Mouse (Mus musculus) embryo, embryonic 10 days (tissue): ENCODE data around the gene Pitpnm2.

Source experiments
- DNase-seq: peaks from one replicate; pipeline ENCODE4 v3.0.0-alpha.2; 2015; ENCODE audit warnings: low spot score

Pitpnm2 gene

DNA sequence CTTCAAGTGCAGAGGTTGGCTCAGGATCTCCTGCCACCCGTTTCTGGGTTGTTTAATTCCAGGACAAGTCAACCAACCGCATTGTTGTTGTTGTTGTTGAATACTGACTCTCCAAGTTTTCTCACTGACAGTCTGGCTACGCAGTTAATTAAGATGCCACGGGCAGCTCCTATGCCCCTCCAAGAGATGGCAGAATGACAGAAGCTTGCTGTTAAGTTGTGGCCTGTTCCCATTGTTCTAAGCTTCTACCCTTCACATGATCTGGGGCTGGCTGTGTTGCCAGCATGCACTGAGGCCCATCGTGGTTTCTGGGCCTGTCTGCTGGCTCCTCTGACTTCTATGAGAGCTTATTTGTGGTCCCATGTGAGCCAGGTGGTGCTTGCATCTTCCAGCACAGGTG, 115.3 kb downstream of the Pitpnm2 start:
- DNase-seq, result no peak

DNA sequence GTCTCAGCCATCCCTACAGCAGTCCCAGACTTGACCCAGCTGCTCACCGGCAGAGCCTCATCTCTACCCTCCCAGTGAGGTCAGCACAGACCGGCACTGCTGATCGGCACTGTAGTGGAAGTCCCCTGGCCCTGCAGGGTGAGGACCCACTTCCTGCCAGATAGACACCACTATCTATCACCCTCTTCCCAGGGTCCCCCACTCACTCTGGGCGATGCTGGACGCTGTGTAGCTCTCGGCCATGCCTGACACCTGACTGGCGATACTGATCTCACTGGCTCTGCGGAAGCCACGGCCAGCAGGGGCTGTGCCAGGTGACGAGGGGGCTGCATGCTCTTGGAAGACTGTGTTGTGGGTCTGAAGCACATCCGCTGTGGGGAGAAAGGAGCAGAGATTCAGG, 124.5 kb downstream of the Pitpnm2 start:
- DNase-seq, result no peak

DNA sequence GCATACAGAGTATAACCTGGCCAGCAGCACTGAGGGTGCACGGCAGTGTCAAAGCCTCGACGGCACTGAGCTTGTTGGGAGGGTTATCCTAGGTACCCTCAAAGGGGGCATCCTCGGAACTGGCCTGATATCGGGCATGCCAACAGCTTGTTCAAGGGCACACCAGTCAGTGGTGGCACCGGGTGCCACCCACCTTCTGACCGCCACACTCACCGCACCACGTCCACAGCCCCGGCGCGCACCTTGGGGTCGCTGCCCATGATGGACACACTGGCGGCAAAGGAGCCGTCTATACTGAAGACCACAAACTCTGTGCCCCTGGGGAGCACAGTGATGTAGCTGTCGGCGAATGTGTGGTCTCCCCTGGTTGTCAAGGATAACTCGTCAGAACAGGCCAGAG, 127.2 kb downstream of the Pitpnm2 start:
- no peak for DNase-seq

DNA sequence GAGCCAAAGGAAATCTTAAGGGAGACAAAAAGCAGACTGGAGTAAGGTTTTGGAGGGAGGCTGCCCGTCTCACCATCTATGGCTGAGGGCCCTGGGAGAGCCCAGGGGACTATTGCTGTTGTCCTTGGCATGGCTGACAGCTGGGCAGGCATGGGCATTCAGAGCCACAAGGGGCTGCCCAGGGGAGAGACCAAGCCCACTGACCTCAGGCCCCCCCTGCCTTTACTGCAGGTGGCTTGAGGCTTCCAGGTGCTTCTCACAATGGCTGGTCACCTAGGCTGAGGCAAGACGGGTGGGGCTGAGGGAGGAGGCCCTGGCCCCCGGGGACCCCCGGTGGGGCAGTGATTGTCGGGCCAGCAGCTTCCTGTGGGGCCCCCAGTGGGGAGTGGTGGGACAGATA, 130.4 kb downstream of the Pitpnm2 start:
- DNase-seq, result no peak

DNA sequence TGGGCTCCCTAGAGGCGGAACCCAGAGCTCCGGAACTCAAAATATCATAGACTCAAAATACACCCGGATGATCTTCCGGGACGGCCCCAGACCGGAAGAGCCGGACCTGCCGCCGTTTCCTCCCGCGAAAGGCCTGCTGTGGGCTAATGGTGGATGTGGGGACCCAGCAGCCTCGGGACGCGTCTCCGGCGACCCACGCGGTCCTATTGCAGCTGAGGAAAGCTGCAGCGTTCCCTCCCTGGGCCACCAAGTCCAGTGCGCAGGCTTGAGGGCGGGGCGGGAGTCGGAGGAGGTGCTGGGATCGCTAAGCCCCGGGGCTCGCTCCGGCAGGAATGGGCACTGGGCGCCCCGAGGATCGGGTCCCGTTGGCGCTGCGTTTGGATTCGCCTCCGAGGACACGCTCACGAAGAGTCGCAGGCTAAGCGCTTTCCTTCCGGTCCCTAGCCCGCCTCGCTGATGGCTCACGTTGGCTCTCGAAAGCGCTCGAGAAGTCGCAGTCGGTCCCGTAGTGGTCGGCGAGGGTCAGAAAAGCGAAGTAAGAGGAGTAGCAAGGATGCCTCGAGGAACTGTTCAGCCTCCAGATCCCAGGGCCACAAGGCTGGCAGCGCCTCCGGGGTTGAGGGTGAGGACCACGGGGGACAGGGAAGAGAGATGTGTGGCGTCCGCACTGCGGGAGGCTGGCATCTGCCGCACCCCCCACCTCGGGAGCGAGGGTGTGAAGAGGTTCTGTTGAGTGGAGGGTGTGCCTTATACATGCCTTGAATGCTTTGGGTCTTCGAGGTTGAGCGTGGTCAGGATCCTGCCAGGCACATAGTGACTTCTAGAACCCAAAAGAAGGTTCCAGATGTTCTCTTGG, 133.3 kb downstream of the Pitpnm2 start, which contains the start of gene Arl6ip4:
TSS of gene Arl6ip4 (plus strand) at position 100 of the 856 bp plus-strand sequence.
- DNase-seq, result peak; percentile 59

DNA sequence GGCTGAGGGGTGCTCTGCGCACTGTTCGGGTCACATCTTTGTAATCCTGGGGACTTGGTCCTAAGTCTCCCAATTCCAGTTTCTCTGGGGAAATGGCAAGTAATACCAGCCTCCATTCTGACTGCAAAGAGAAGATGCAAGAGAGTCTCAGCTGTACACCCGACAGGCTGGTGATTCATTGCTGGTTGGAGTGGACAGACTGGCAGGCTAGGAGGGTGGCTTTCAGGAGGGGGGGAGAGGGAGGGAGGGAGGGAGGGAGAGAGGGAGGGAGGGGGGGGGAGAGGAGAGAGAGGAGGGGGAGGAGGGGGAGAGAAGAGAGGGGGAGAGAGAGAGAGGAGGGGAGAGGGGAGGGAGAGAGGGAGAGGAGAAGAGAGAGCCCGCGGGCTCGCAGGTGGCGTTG, 134.0 kb downstream of the Pitpnm2 start:
- no peak for DNase-seq

DNA sequence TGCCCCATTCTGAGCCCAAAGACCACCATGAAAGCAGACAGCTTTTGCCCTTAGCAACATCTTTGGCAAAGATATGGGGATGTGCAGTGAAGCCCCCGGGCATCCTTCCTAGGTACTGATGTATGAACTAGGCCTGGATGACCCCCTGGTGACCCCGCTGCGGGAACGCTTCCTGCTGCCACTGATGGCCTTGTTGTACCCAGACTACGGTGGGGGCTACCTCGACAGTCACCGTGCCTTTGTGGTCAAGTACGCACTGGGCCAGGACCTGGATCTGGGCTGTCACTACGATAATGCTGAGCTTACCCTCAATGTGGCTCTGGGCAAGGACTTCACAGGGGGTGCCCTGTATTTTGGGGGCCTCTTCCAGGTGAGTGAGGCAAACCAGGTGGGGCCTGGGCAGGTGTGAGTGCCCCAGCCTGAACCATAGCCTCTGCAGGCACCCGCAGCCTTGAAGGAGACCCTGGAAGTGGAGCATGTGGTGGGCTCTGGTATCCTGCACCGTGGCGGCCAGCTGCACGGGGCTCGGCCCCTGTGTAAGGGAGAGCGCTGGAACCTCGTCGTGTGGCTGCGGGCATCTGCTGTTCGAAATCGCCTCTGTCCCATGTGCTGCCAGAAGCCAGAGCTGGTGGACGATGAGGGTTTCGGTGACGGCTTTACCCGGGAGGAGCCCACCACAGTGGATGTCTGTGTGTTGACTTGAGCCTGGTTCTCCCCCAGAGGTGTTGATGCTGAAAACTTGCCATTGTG, 135.1 kb downstream of the Pitpnm2 start:
- DNase-seq, result no peak

DNA sequence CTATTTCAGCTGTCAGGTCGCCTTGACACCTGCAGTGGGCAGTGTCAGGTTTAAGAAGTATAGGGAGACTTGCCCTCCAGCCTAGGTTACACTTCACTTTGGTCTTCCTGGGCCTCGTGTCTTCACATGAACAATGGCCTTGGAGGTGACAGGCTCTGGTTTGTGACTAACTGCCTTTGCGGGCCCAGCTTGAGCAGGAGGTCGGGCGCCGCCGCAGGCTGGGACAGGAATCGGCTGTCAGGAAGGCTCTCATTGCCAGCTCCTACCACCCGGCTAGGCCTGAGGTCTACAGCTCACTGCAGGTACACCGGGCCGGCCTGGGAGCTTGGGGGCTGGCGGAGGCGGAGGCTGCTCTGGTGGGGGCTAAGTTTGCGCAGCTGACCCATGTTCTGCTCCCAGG, 136.5 kb downstream of the Pitpnm2 start:
- peak; percentile 72 for DNase-seq

DNA sequence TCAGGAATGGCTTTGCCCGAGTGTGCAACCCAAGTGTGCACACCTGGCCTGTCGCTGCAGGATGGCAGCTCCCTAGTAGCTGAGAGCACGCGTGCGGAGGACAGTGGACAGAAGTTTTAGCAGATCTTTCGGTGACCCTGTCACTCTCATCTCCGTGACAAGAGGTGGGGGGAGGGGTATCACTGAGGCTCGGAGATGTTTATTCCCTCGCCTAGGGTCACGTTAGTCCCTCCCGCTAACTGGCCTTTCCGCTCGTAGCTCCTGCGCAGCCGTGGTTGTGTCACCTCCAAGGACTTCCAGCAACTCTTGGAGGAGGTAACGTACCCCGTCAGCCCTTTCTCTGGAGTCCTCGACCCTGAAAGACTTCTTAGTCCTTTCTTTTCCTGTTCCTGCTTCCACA, 137.0 kb downstream of the Pitpnm2 start:
- DNase-seq, result peak; percentile 39

DNA sequence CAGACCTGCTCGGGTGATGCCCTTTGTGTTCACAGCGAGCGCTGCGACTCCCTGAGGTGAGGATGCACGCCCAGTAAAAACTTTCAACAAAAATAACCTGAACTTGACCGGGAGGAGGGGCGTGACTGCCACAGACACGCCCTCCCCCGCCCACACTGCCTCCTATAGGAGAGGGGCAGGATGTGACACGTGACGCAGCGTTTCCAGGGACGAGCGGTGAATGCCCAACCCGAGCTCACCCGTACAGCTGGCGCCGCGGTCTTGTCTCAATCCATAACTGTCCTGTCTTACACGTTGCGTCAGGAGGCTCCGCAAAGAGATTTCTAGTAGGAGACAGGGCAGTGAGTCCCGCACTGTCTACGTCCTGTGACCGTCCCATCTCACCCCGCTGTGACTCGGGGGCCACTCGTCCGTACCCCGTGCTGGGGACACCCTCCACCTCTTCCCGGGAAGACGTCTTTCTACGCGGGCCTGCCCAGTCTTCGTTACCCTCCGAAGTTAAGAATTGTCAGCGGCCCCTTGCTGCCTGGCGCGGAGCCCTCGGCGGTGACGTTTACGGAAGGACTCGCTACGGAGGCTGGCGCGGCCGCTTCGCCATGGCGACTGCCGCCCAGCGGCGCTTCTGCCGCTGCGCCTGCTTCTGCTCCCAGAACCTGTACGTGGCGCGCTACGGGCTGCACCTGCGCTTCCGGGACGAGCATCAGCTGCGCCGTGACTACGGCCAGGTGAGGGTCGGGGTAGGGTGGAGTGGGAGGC, 137.6 kb downstream of the Pitpnm2 start, which contains the start of gene Ogfod2:
TSS of gene Ogfod2 (plus strand) at position 556 of the 756 bp plus-strand sequence.
- DNase-seq, result peak; percentile 98

DNA sequence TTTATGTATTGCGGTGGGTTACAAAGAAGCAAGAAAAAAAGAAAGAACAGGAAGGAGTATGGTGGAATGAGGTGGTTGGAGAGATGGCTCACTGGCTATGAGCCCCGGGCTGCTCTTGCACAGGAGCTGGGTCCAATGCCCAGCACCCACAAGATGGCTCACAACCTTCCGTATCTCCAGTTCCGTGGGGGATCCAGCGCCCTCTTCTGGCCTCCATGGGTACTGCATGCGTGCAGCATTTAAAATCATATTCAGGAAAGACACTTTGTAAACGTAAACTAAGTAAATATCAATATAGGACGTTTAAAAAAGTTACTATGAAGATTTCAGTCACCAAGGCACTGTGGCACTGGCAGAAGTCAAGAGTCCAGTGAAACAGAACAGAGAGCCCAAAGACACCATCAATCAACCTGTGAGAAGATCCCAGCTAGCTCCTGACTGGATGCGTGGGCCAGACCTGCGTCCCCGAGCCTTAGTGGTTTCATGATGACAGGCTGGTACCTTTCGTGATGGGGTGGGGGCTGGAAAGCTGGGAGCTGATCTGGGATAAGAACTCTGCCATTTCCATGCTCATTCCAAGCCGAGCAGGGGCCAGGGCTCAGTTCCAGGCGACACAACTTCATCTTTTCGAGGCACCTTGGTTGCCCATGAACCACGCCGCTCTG, 138.4 kb downstream of the Pitpnm2 start:
- DNase-seq, result peak; percentile 39

DNA sequence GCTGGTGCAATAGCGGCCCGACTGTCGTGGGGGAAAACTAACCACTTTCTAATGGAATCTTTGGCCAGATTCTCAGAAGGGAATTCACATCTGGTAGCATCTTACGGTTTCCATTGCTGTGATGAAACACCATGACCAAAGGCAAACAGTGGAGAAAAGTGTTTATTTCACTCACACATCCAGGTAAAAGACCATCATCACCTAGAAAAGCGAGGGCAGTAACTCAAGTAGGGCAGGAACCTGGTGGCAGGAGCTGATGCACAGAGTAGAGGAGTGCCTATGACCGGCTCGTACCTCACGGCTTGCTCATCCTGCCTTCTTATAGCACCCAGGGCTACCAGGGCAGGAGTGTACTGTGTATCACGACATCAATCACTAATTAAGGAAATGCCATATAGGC, 146.0 kb downstream of the Pitpnm2 start:
- DNase-seq, result no peak

DNA sequence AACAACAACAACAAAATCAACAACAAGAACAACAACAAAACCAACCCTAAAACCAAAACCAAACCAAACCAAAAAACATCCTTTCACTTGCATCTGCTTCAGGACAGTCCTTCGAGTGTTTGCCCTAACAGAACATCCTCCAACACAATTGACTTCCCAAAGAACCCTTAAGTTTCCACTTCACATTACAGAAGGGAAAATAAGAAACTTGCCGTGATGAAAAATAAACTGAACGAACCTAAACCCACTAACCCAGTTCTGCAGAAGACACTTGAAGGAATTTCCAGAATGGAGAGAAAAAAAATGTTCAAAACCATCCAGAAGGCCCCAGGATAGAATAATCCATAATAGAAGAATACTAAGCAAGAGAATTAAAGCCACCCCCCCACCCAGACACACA, 146.5 kb downstream of the Pitpnm2 start:
- DNase-seq, result no peak

DNA sequence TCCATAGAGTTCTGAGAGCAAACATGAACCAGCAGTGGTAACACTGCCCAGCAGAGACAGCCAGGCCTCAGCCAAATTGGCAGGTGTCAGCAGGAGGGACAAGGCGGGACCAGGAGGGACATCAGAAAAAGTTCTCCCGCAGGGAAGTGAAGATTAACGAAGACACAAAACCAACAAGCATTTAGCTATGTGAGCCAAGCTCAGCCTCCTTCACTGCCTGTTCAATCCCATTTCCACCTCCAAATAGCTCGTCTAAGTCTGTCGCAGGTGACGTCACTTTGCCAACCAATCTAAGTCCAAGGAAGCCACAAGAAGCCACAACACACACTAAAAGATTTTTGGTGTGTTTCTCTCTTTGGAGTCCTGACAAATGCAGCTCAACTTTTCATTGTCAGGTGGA, 147.2 kb downstream of the Pitpnm2 start:
- DNase-seq, result no peak

DNA sequence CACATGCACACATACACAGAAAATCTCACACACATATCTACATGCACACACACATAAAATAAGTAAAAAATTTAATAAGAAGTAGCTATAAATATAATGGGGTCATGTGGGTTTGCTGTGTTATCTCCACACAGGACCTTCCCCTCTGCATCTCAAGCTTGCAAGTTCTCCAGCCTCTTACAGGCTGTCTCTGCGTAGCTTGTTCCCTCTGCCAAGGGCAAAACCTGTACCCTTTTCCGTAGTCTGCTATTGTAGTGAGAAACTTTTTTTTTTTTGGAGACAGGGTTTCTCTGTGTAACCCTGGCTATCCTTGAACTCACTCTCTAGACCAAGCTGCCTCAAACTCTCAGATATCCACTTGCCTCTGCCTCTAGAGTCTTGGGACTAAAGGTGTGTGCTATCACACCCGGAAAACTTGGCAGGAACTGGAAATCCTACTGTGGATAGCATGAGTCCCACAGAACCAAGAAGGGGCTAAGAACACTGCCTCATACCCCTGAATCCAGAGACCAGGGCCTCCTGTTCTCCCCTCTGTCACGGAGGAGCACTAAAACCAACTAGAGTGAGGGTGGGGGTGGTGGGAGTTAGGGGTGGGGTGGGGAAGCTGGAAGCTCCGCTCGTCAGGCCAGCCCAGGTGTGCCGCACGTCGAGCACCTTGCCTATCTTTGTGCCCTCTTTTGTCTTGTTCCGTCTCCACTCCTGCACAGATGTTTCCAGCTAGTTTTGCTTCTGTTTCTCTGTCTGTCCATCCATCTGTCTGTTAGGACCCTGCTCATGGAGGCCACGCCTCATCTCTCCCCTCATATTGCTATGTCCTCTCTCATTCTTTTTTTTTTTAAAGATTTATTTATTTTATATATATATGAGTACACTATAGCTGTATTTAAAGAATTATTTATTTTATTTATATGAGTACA, 149.2 kb downstream of the Pitpnm2 start:
- no peak for DNase-seq

DNA sequence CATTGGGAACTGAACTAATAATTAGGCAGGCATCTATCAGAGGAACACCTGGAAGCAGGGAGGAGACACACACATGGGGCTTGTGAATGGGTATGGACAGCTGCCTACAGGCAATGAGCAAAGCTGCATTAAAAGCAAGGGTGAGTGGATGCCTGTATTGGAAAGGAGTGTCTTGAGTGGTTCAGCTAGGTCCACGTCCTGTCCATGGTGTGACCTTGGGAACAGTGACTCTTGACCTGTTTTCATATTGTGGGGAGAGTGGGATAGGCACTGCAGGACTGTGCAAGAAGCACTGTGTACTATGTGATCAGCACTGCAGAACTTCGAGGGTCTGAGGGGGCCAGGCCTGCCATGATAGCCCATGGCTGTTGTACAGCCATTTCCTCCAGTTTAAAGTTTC, 150.6 kb downstream of the Pitpnm2 start:
- DNase-seq, result no peak

DNA sequence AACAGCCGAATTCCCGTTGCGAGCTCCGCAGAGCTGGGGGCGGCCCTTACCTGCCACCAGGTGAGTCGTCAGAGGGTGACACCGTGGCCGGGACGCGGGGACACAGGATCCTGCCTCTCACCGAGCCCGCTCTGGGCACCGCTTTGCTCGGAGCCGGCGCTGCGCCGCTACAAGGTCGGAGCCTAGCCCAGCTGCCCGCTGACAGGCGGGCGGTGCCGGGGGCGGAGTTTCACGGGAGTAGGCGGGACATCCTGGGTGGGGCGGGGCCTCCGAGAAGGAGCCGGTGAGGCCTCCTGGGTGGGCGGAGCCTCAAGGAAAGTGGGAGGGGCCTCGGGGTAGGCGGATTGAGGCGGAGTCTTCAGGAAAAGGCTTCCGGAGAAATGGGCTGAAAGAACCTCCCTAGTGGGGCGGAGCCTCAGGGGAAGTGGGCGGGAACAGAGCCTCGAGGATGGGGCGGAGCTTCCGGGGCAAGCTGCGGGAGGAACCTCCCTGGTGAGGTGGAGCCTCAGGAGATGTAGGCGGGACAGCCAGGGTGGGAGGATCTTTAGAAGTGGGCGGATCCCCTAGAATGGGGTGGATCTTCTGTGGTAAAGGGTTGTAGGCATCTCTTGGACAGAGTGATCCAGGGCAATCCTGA, 153.8 kb downstream of the Pitpnm2 start, which contains the start of gene Abcb9:
TSS of gene Abcb9 (minus strand) at position 203 of the 637 bp plus-strand sequence.
- peak; percentile 88 for DNase-seq

DNA sequence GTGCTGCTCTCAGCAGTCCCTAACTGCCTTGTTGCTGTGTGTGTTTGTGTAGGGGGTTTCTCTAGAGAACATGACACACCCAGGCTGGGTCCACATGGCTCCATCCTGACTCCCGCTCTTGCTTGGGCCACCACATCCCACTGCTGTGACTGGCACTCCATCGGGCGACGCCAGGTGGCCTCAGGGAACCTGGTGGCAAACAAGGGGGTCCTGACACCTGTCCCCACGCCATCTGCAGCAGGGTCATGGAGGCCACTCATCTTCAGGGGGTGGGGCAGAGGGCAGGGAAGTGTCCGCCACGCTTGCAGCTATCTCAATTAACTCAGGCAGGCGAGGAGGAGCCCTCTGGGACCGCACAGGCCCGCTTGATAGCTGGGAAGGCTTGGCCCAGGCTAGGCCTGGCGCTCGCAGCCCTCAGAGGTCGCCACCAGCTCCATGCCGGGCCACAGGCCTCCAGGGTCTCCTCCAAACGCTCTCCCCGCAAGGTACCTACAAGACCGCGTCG, 154.4 kb downstream of the Pitpnm2 start:
- no peak for DNase-seq

DNA sequence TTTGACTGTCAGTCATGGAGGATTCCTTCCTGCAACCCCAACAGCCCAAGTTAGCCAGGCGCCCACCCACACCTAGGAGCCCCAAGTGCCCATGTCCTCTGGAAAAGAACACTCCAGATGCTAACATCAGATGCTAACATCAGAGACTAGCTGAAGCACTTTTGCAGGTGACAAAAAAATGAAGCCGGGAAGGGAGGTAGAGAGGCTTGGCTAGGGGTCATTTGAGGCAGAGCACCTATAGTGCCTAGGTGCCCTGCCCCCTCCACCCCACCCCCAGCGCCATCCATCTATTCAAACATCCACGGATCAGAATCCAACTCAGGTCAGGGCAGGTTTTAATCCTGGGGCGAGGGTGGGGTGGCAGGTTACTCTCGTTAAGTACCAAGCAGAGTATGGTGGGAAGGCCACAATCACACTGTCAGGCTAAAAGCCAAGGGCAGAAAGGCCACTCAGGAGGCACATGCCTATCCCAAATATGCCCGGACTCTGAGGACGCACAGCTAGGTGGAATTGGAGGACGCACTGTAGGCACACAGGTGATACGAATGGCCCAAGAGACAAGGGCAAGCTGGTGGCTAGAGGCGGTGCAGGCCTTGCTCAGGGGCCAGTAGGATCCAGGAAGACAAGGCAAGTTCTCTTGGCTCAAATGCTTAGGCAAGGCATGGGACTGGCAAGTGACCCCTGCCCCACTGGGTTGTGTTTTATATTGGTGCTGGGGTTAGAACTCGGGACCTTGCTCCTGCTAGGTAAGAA, 155.5 kb downstream of the Pitpnm2 start:
- DNase-seq, result no peak
